Mouse (Mus musculus): ENCODE measurements around the gene Prkci. TPM values are rescaled to one million over a fixed set of nuclear protein-coding genes. Genes with fewer than 3 reads are reported as not detected.

The Prkci gene
- polyA plus RNA-seq, 1 experiment from 2014 or later, result 39.7 TPM

- H3K9me3 ChIP-seq (ENCODE audit: low read length), result no peaks in the 10 kb centered on the region
- no peaks in the 10 kb centered on the region for H3K4me1 ChIP-seq (ENCODE audit: insufficient read depth, low read length)
- no peaks in the 10 kb centered on the region for H3K36me3 ChIP-seq (ENCODE audit: insufficient read depth, low read length)
- peak overlapping the region; percentile 55 for H3K4me3 ChIP-seq (ENCODE audit: low read length)
- 20% methylated on average over 17 of the region's 17 CpGs for WGBS
- peak overlapping the region; percentile 67 for H3K4me2 ChIP-seq (replicated peaks; ENCODE audit: low read depth, low read length)
- ATAC-seq (ENCODE audit: low FRiP score, low TSS enrichment), result peak; percentile 69
- peak overlapping the region; percentile 64 for H3K9ac ChIP-seq (replicated peaks; ENCODE audit: low read length)
- peak overlapping the region; percentile 90 for H3K27ac ChIP-seq (ENCODE audit: low read length)
- no peaks in the 10 kb centered on the region for H3K27me3 ChIP-seq (ENCODE audit: insufficient read depth, low read length)
These were observed 60.6 kb downstream of the Prkci start for GRCm38 (mm10) chr3:31056047-31056650.

DNA sequence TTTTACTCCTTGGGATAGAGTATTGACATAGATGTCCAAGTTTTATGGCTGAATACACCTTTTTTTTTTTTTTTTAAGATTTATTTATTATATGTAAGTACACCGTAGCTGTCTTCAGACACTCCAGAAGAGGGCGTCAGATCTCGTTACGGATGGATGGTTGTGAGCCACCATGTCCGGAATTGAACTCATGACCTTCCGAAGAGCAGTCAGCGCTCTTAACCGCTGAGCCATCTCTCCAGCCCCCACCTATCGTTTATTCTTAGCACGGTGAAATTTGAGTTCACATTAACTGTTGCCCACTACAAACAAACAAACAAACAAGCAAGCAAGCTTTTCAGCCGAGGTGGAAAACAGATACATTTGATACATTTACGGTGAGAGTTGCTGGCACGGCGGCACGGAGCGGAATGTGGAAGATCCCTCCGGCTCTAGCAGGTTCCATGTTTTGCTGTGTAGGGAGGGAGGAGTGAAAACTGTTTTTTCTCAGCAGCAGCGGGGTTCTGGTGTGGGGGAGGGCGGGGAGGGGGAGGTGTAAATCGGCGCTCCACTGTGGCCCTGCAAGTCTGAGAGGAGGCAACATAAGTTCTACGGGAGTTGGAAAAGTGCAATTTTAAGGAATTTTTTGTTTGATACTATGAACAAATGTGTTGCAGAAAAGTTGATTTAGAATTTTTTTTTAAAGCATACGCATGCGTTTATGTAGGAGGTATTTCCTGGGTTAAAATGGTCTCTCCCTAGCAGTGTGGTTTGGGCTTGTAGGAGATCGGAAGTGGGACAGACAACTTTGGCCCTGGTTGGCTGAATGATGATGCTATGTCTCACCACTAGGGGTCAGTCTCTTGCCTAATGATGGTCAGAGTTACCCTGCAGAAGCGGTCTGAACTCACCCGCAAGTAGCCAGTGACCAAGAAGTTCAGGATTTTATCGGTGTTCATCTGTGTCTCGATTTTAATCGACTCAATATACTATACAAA lies 61.4 kb downstream of the Prkci start:
- peak overlapping the region; percentile 55 for H3K4me3 ChIP-seq (ENCODE audit: low read length)
- peak overlapping the region; percentile 67 for H3K4me2 ChIP-seq (replicated peaks; ENCODE audit: low read depth, low read length)
- peak overlapping the region; percentile 64 for H3K9ac ChIP-seq (replicated peaks; ENCODE audit: low read length)
- peak overlapping the region; percentile 90 for H3K27ac ChIP-seq (ENCODE audit: low read length)
- peak; percentile 95 for ATAC-seq (ENCODE audit: low FRiP score, low TSS enrichment)
- H3K36me3 ChIP-seq (ENCODE audit: insufficient read depth, low read length), result no peaks in the 10 kb centered on the region
- H3K4me1 ChIP-seq (ENCODE audit: insufficient read depth, low read length), result no peaks in the 10 kb centered on the region
- no peaks in the 10 kb centered on the region for H3K9me3 ChIP-seq (ENCODE audit: low read length)
- 1% methylated on average over 30 of the region's 30 CpGs for WGBS
- H3K27me3 ChIP-seq (ENCODE audit: insufficient read depth, low read length), result no peaks in the 10 kb centered on the region

- ATAC-seq (ENCODE audit: low FRiP score, low TSS enrichment), result no peak
- WGBS, result 86% methylated on average over 8 of the region's 8 CpGs
- Histone ChIP-seq H3K4me3 (ENCODE audit: low read length) (no peak overlapping the region), H3K36me3 (ENCODE audit: insufficient read depth, low read length) (no peaks in the 10 kb centered on the region), H3K27ac (ENCODE audit: low read length) (0 out of 2 replicates have a peak overlapping the region, but pooled peaks have one; percentile 2), H3K4me1 (ENCODE audit: insufficient read depth, low read length) (no peaks in the 10 kb centered on the region), H3K9me3 (ENCODE audit: low read length) (no peaks in the 10 kb centered on the region), H3K27me3 (ENCODE audit: insufficient read depth, low read length) (no peaks in the 10 kb centered on the region), H3K4me2 (replicated peaks; ENCODE audit: low read depth, low read length) (no peak overlapping the region), H3K9ac (replicated peaks; ENCODE audit: low read length) (no peak overlapping the region)
These were observed 65.2 kb downstream of the Prkci start for GRCm38 (mm10) chr3:31060745-31061102.

GRCm38 (mm10) chr3:31061103-31061785 lies 65.7 kb downstream of the Prkci start:
- Histone ChIP-seq H3K9me3 (ENCODE audit: low read length) (no peaks in the 10 kb centered on the region), H3K27ac (ENCODE audit: low read length) (peak overlapping the region; percentile 2; the same call in 1 of the 2 replicates), H3K4me2 (replicated peaks; ENCODE audit: low read depth, low read length) (0 out of 2 replicates have a peak overlapping the region, but pooled peaks have one; percentile 7), H3K4me3 (ENCODE audit: low read length) (no peak overlapping the region), H3K9ac (replicated peaks; ENCODE audit: low read length) (no peak overlapping the region), H3K4me1 (ENCODE audit: insufficient read depth, low read length) (no peaks in the 10 kb centered on the region), H3K36me3 (ENCODE audit: insufficient read depth, low read length) (no peaks in the 10 kb centered on the region), H3K27me3 (ENCODE audit: insufficient read depth, low read length) (no peaks in the 10 kb centered on the region)
- ATAC-seq (ENCODE audit: low FRiP score, low TSS enrichment), result no peak
- WGBS, result 55% methylated on average over 20 of the region's 20 CpGs

DNA sequence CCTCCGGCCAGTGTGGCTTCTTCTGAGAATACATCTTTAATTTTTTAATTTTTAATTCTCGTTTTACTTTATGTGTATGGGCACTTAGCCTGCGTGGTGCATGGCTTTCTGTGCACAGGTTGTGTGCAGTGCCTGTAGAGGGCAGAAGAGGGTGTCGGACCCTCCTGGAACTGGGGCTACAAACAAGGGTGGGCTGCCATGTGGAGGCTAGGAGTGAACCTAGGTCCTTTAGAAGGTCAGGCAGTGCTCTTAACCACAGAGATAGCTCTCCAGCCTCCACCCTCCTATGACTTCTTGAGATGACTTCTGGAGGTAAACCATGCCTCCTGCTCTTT lies 66.2 kb downstream of the Prkci start:
- ATAC-seq (ENCODE audit: low FRiP score, low TSS enrichment), result no peak
- Histone ChIP-seq H3K4me3 (ENCODE audit: low read length) (no peak overlapping the region), H3K4me1 (ENCODE audit: insufficient read depth, low read length) (no peaks in the 10 kb centered on the region), H3K9me3 (ENCODE audit: low read length) (no peaks in the 10 kb centered on the region), H3K27ac (ENCODE audit: low read length) (no peak overlapping the region), H3K27me3 (ENCODE audit: insufficient read depth, low read length) (no peaks in the 10 kb centered on the region), H3K9ac (replicated peaks; ENCODE audit: low read length) (no peak overlapping the region), H3K36me3 (ENCODE audit: insufficient read depth, low read length) (no peaks in the 10 kb centered on the region), H3K4me2 (replicated peaks; ENCODE audit: low read depth, low read length) (0 out of 2 replicates have a peak overlapping the region, but pooled peaks have one; percentile 7)
- 70% methylated on average over 4 of the region's 4 CpGs for whole genome bisulfite sequencing

DNA sequence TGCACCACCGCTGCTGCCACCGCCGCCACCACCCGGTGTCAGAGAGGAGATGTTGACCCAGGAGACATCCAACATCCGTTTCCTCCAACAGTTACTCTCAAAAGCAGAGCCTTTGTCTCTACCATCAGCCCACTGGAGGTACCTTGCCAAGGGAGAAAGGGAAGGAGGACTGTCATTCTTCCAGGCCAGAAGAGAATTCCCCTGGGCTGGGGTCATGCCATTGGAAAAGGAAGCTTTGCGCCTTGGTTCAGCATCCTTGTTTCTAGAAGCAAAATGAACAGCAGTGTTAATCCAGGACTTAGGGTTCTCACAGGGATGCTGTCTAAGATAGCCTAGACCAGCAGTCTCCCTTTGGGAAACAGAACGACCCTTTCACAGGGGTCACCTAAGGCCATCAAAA lies 66.8 kb downstream of the Prkci start:
- H3K27me3 ChIP-seq (ENCODE audit: insufficient read depth, low read length), result no peaks in the 10 kb centered on the region
- 87% methylated on average over 7 of the region's 7 CpGs for WGBS

GRCm38 (mm10) chr3:31068482-31068881 lies 72.9 kb downstream of the Prkci start:
- H3K9ac ChIP-seq (replicated peaks; ENCODE audit: low read length), result no peak overlapping the region
- H3K27ac ChIP-seq (ENCODE audit: low read length), result no peak overlapping the region
- no peak for ATAC-seq (ENCODE audit: low FRiP score, low TSS enrichment)
- H3K27me3 ChIP-seq (ENCODE audit: insufficient read depth, low read length), result no peaks in the 10 kb centered on the region
- H3K4me1 ChIP-seq (ENCODE audit: insufficient read depth, low read length), result no peaks in the 10 kb centered on the region
- no peak overlapping the region for H3K4me3 ChIP-seq (ENCODE audit: low read length)
- H3K9me3 ChIP-seq (ENCODE audit: low read length), result no peaks in the 10 kb centered on the region
- WGBS, result 83% methylated on average over 7 of the region's 7 CpGs
- no peak overlapping the region for H3K4me2 ChIP-seq (replicated peaks; ENCODE audit: low read depth, low read length)
- H3K36me3 ChIP-seq (ENCODE audit: insufficient read depth, low read length), result no peaks in the 10 kb centered on the region

More for the DNA sequence above, 66.8 kb downstream of the Prkci start:
- ATAC-seq (ENCODE audit: low FRiP score, low TSS enrichment), result no peak
- H3K9me3 ChIP-seq (ENCODE audit: low read length), result no peaks in the 10 kb centered on the region
- H3K4me1 ChIP-seq (ENCODE audit: insufficient read depth, low read length), result no peaks in the 10 kb centered on the region
- H3K36me3 ChIP-seq (ENCODE audit: insufficient read depth, low read length), result no peaks in the 10 kb centered on the region
- H3K27ac ChIP-seq (ENCODE audit: low read length), result no peak overlapping the region
- no peak overlapping the region for H3K4me3 ChIP-seq (ENCODE audit: low read length)
- H3K4me2 ChIP-seq (replicated peaks; ENCODE audit: low read depth, low read length), result no peak overlapping the region
- H3K9ac ChIP-seq (replicated peaks; ENCODE audit: low read length), result no peak overlapping the region

- Histone ChIP-seq H3K4me3 (ENCODE audit: low read length) (no peak overlapping the region), H3K9ac (replicated peaks; ENCODE audit: low read length) (no peak overlapping the region), H3K27ac (ENCODE audit: low read length) (no peak overlapping the region), H3K36me3 (ENCODE audit: insufficient read depth, low read length) (no peaks in the 10 kb centered on the region), H3K27me3 (ENCODE audit: insufficient read depth, low read length) (no peaks in the 10 kb centered on the region), H3K4me2 (replicated peaks; ENCODE audit: low read depth, low read length) (no peak overlapping the region), H3K9me3 (ENCODE audit: low read length) (no peaks in the 10 kb centered on the region), H3K4me1 (ENCODE audit: insufficient read depth, low read length) (peaks cover 7% of the 10 kb centered on the region; the same call in 1 of the 2 replicates)
- no peak for ATAC-seq (ENCODE audit: low FRiP score, low TSS enrichment)
- WGBS, result 89% methylated on average over 14 of the region's 14 CpGs
These were observed 76.3 kb downstream of the Prkci start for GRCm38 (mm10) chr3:31071804-31072203.

DNA sequence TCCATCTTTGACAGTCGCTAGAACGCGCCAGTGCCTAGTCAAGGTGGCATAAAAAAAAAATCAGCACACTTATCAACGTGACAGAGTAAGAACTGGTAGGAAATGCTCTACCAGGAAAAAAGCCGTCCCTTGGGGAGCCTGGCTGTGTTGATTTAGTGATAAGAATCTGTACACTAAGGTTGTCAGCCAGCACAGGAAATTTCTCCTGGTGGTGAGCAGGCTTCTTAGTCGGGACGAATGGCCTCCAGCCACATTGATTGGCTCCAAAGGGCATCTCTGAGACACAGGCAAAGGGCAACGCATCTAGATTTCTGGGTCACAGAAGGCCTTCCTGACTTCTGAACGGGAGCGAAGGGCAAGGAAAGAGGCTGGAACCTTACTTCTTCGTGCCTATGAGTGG lies 80.3 kb downstream of the Prkci start:
- WGBS, result 40% methylated on average over 11 of the region's 11 CpGs
- no peak overlapping the region for H3K4me2 ChIP-seq (replicated peaks; ENCODE audit: low read depth, low read length)
- no peaks in the 10 kb centered on the region for H3K9me3 ChIP-seq (ENCODE audit: low read length)
- peaks cover 7% of the 10 kb centered on the region; the same call in 1 of the 2 replicates for H3K4me1 ChIP-seq (ENCODE audit: insufficient read depth, low read length)
- no peak for ATAC-seq (ENCODE audit: low FRiP score, low TSS enrichment)
- H3K4me3 ChIP-seq (ENCODE audit: low read length), result no peak overlapping the region
- H3K27ac ChIP-seq (ENCODE audit: low read length), result no peak overlapping the region
- no peaks in the 10 kb centered on the region for H3K36me3 ChIP-seq (ENCODE audit: insufficient read depth, low read length)
- no peaks in the 10 kb centered on the region for H3K27me3 ChIP-seq (ENCODE audit: insufficient read depth, low read length)
- no peak overlapping the region for H3K9ac ChIP-seq (replicated peaks; ENCODE audit: low read length)
